Mouse (Mus musculus) kidney, adult 2 months (tissue): ENCODE measurements around the gene Sult6b2.

Experiments used
- CTCF ChIP-seq: fragments of 200-500 bp; conservative IDR thresholded peaks from 2 replicates; pipeline ENCODE4 v1.5.1; 2011; ENCODE audit warnings: low read depth, mild to moderate bottlenecking, control low read depth, low read length, moderate library complexity, mixed read lengths; ENCODE audit not compliant: insufficient read depth, insufficient read length
- POLR2A ChIP-seq: fragments of 200-500 bp; IDR thresholded peaks from one replicate; pipeline ENCODE4 v1.6.1; 2011; ENCODE audit warnings: low read depth, low read length, control low read depth

DNA sequence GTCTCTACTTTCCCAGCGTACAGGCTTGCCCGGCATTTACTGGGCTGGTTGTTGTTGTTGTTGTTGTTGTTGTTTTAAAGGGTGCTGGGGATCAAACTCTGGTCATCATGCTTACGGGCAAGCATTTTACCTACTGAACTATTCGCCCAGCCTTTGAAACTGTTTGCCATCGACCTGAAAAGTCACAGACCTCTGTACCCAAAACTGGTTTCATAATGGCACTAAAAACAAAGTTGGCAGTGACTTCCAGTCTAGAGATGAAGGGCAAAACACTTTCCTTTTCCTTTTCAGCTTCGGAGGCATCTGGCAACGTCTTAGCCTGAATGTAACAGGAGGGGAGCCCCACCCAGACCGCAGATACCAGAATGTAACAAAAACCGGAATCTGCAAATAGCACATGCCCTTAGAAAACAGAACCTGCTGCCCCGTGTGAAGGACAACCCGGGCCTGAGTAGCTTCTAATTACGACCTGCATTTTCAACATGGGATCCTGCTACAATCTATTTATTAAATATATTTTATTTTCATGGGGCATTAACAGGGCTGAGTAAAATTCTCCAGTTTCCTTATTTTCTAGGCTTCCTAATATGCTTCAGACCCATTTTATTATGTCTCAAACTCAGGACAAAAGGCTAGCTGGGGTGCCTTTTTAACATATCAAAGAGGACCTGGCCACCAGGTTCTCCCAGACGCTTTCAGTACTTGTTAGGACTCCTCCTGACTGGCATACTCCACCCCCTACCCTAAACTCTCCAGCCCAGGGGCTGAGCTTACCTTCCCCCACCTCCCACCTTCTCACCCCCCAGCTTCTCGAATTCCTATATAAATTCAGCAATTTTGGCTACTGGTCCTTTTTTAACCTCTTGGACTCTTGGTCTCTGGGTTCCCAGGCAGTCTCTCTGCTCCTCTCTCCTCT, 51.7 kb downstream of the Sult6b2 start:
- TF ChIP-seq CTCF (no peak), POLR2A (no peak)
